Mouse (Mus musculus): ENCODE data around the gene Higd1c. TPM values are rescaled to one million over a fixed set of nuclear protein-coding genes. Genes with fewer than 3 reads are reported as not detected.
A peak's percentile ranks its signal among the peaks of the same experiment; 100 is the strongest.

Gene Higd1c
- polyA plus RNA-seq, 1 experiment = not detected

GRCm38 (mm10) chr15:100380104-100380503 is 15.8 kb downstream of the Higd1c start:
- Histone ChIP-seq H3K4me3 (replicated peaks) (no peak overlapping the region), H3K4me1 (ENCODE audit: control insufficient read depth) (peaks cover 4% of the 10 kb centered on the region), H3K36me3 (ENCODE audit: control insufficient read depth) (no peaks in the 10 kb centered on the region), H3K27me3 (ENCODE audit: control insufficient read depth) (no peaks in the 10 kb centered on the region), H3K9me3 (ENCODE audit: control insufficient read depth, low read length) (no peaks in the 10 kb centered on the region)
- TF ChIP-seq TAL1 (IDR thresholded peaks at IDR 0.05; ENCODE audit: low read length) (no peak), GATA1 (IDR thresholded peaks at IDR 0.05; ENCODE audit: low read length) (no peak)

DNA sequence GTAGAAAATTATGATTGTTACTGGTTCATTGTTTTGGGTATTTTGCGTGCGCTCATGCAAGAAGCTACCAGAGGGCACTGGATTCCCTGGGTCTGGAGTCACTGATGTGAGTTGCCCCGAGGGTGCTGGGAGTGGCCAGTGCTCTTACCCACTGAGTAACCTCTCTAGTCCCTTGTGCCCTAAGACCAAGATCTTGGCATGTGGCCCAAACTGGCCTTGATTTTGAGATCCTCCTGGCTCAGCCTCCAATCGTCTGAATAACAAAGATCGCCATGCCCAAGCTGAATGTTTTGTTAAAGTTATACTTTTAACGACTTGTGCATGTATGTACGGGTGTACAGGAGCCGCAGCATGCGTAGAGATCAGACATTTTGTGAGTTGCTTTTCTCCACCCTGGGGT is 21.4 kb downstream of the Higd1c start:
- peaks cover 25% of the 10 kb centered on the region for H3K4me1 ChIP-seq (ENCODE audit: control insufficient read depth)
- no peak overlapping the region for H3K4me3 ChIP-seq (replicated peaks)
- no peaks in the 10 kb centered on the region for H3K9me3 ChIP-seq (ENCODE audit: control insufficient read depth, low read length)
- TF ChIP-seq GATA1 (IDR thresholded peaks at IDR 0.05; ENCODE audit: low read length) (no peak), TAL1 (IDR thresholded peaks at IDR 0.05; ENCODE audit: low read length) (no peak)
- no peaks in the 10 kb centered on the region for H3K27me3 ChIP-seq (ENCODE audit: control insufficient read depth)
- peaks cover 39% of the 10 kb centered on the region for H3K36me3 ChIP-seq (ENCODE audit: control insufficient read depth)

DNA sequence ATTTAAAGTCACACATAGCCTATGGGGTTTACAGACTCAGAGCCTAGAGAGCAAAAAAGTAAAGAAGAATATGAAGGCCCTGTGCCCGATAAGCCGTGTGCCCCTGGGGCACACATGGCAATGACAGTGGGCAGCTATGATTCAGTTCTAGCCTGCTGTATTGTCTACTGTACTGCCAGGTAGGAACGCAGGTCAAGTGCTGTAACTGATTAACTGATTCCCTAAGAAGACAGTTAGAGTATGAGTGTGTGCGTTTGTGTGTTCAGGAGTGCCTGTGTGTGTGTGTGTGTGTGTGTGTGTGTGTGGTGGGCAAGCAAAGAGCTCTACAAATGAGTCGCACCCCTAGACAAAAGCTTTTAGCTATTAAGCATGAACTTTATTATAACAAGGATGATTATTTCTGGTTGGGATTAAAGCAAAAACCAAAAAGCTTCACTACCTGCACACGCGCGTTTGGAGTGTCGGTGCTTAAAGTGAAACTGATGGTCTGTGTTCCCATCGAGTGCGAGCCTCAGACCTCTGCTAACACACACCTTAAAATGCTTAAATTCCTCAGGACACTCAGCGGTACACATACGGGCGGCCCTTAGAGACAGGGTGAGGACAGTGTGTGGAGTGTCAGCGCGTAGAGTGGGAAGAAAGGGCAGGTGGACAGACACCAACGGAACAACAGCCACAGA is 23.3 kb downstream of the Higd1c start:
- H3K27me3 ChIP-seq (ENCODE audit: control insufficient read depth) = no peaks in the 10 kb centered on the region
- peaks cover 59% of the 10 kb centered on the region for H3K36me3 ChIP-seq (ENCODE audit: control insufficient read depth)
- H3K4me3 ChIP-seq (replicated peaks) = no peak overlapping the region
- TF ChIP-seq GATA1 (IDR thresholded peaks at IDR 0.05; ENCODE audit: low read length) = no peak
- H3K9me3 ChIP-seq (ENCODE audit: control insufficient read depth, low read length) = no peaks in the 10 kb centered on the region
- peaks cover 45% of the 10 kb centered on the region for H3K4me1 ChIP-seq (ENCODE audit: control insufficient read depth)

DNA sequence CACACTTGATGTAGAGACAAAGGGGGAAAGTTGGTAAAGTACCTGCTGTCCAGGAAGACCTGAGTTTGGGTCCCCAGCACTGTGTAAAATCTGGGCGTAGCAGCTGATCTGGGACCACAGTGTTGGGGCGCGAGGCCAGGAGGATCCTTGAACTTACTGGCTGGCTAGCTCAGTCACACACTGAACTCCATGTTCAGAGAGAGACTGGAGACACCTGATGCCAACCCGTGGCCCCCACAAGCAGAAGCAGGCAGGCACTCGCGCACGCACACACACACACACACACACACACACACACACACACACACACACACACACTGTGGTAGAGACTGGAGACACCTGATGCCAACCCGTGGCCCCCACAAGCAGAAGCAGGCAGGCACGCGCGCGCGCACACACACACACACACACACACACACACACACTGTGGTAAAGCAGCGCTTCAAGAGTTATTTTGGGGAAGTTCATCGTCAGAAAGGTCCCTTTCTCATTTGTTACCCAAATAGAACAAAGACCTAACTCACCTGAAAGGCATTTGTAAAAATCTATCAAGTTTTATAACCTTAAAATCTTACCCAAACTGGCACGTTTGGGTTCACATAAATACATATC is 24.0 kb downstream of the Higd1c start:
- Histone ChIP-seq H3K4me1 (ENCODE audit: control insufficient read depth) (peaks cover 49% of the 10 kb centered on the region), H3K9me3 (ENCODE audit: control insufficient read depth, low read length) (no peaks in the 10 kb centered on the region), H3K4me3 (replicated peaks) (no peak overlapping the region), H3K27me3 (ENCODE audit: control insufficient read depth) (no peaks in the 10 kb centered on the region), H3K36me3 (ENCODE audit: control insufficient read depth) (peaks cover 65% of the 10 kb centered on the region)
- no peak for TF ChIP-seq GATA1 (IDR thresholded peaks at IDR 0.05; ENCODE audit: low read length)

GRCm38 (mm10) chr15:100388886-100389285 is 24.5 kb downstream of the Higd1c start:
- peaks cover 71% of the 10 kb centered on the region for H3K36me3 ChIP-seq (ENCODE audit: control insufficient read depth)
- H3K27me3 ChIP-seq (ENCODE audit: control insufficient read depth) = no peaks in the 10 kb centered on the region
- no peak overlapping the region for H3K4me3 ChIP-seq (replicated peaks)
- peaks cover 54% of the 10 kb centered on the region for H3K4me1 ChIP-seq (ENCODE audit: control insufficient read depth)
- H3K9me3 ChIP-seq (ENCODE audit: control insufficient read depth, low read length) = no peaks in the 10 kb centered on the region
- no peak for TF ChIP-seq GATA1 (IDR thresholded peaks at IDR 0.05; ENCODE audit: low read length)

DNA sequence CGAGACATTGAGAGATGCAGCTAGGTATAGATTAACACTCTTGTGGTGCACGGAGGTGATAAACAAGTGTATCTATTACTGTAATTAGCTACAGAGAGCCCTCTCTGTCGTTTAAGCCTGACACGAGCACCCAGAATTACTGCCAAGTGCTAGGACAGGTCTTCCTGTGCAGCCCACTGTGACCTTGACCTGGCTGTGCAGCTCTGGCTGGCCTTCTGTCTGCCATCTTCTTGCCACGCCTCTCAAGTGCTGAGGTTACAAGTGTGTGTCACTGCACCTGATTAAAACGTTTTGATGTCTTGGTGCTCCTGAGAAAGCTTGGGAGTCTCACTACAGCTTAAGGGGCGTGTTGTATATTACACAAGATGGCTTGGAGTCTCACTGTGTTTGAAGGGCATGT is 26.7 kb downstream of the Higd1c start:
- Histone ChIP-seq H3K27me3 (ENCODE audit: control insufficient read depth) (no peaks in the 10 kb centered on the region), H3K9me3 (ENCODE audit: control insufficient read depth, low read length) (peaks cover under 1% of the 10 kb centered on the region; the same call in 1 of the 2 replicates), H3K4me3 (replicated peaks) (no peak overlapping the region), H3K36me3 (ENCODE audit: control insufficient read depth) (peaks cover 92% of the 10 kb centered on the region), H3K4me1 (ENCODE audit: control insufficient read depth) (peaks cover 67% of the 10 kb centered on the region)
- TF ChIP-seq GATA1 (IDR thresholded peaks at IDR 0.05; ENCODE audit: low read length) (no peak), TAL1 (IDR thresholded peaks at IDR 0.05; ENCODE audit: low read length) (no peak)

- Histone ChIP-seq H3K36me3 (ENCODE audit: control insufficient read depth) (peaks cover 95% of the 10 kb centered on the region), H3K9me3 (ENCODE audit: control insufficient read depth, low read length) (peaks cover 3% of the 10 kb centered on the region), H3K4me1 (ENCODE audit: control insufficient read depth) (peaks cover 69% of the 10 kb centered on the region), H3K27me3 (ENCODE audit: control insufficient read depth) (no peaks in the 10 kb centered on the region), H3K4me3 (replicated peaks) (peak overlapping the region; percentile 37)
- TF ChIP-seq GATA1 (IDR thresholded peaks at IDR 0.05; ENCODE audit: low read length) (no peak; the same call in 1 of the 2 replicates), TAL1 (IDR thresholded peaks at IDR 0.05; ENCODE audit: low read length) (peak; percentile 60)
Measured at GRCm38 (mm10) chr15:100391599-100391998, 27.3 kb downstream of the Higd1c start.

GRCm38 (mm10) chr15:100393016-100393415 is 28.7 kb downstream of the Higd1c start:
- Histone ChIP-seq H3K4me3 (replicated peaks) (no peak overlapping the region), H3K4me1 (ENCODE audit: control insufficient read depth) (peaks cover 74% of the 10 kb centered on the region), H3K27me3 (ENCODE audit: control insufficient read depth) (no peaks in the 10 kb centered on the region), H3K36me3 (ENCODE audit: control insufficient read depth) (peaks cover 99% of the 10 kb centered on the region), H3K9me3 (ENCODE audit: control insufficient read depth, low read length) (peaks cover 7% of the 10 kb centered on the region)
- no peak for TF ChIP-seq GATA1 (IDR thresholded peaks at IDR 0.05; ENCODE audit: low read length)
- TF ChIP-seq TAL1 (IDR thresholded peaks at IDR 0.05; ENCODE audit: low read length) = no peak

DNA sequence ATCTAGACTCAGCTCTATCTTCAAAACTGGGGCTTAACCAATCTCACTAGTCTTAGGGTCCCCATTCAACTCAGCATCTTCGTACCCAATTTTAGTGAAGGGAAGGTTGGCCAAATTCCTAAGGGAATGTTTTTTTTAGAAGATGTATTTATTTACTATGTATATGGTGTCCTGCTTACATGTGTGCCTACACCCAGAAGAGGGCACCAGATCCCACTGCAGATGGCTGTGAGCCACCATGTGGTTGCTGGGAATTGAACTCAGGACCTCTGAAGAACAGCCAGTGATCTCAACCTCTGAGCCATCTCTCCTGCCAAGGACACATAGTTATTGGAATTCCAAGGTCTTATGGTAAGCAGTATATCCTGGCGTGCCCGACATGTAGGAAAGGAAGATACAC is 31.2 kb downstream of the Higd1c start:
- Histone ChIP-seq H3K4me1 (ENCODE audit: control insufficient read depth) (peaks cover 60% of the 10 kb centered on the region), H3K9me3 (ENCODE audit: control insufficient read depth, low read length) (peaks cover 9% of the 10 kb centered on the region), H3K27me3 (ENCODE audit: control insufficient read depth) (no peaks in the 10 kb centered on the region), H3K4me3 (replicated peaks) (no peak overlapping the region), H3K36me3 (ENCODE audit: control insufficient read depth) (peaks cover 100% of the 10 kb centered on the region)
- no peak for TF ChIP-seq TAL1 (IDR thresholded peaks at IDR 0.05; ENCODE audit: low read length)
- TF ChIP-seq GATA1 (IDR thresholded peaks at IDR 0.05; ENCODE audit: low read length) = no peak
